Mouse (Mus musculus) Muller cell, postnatal 12 days (primary cell): Measurements from ENCODE around the gene Akr1b3.
"Not testable (repeated sequence)": the region's sequence is repeated elsewhere in the genome, so short reads cannot be mapped to it uniquely, and the experiment has no call there.

Experiments used
- DNase-seq: peaks from one replicate; pipeline ENCODE4 v3.0.0-alpha.2; 2015; ENCODE audit errors: inconsistent ontology term

The Akr1b3 gene

GRCm38 (mm10) chr6:34316854-34317771 lies at the start of gene Akr1b3:
Akr1b3 (minus strand) TSS chr6:34317478.
- peak; percentile 95 for DNase-seq

- DNase-seq: no peak
These were observed 47.2 kb upstream of the Akr1b3 start for GRCm38 (mm10) chr6:34364217-34365136.

- no peak for DNase-seq
These were observed 38.6 kb upstream of the Akr1b3 start for GRCm38 (mm10) chr6:34355841-34356240.

- no peak for DNase-seq
These were observed 38.1 kb upstream of the Akr1b3 start for GRCm38 (mm10) chr6:34355349-34355747.

GRCm38 (mm10) chr6:34354354-34355348 lies 37.4 kb upstream of the Akr1b3 start:
- no peak for DNase-seq

GRCm38 (mm10) chr6:34353658-34354353 lies 36.5 kb upstream of the Akr1b3 start, which contains the start of gene Akr1b8:
Akr1b8 (plus strand) TSS chr6:34354119.
- peak; percentile 45 for DNase-seq

- no peak for DNase-seq
These were observed 35.1 kb upstream of the Akr1b3 start for GRCm38 (mm10) chr6:34352401-34352800.

GRCm38 (mm10) chr6:34351481-34351880 lies 34.2 kb upstream of the Akr1b3 start:
- DNase-seq: not testable (repeated sequence)

GRCm38 (mm10) chr6:34350037-34350699 lies 32.9 kb upstream of the Akr1b3 start:
- no peak for DNase-seq

GRCm38 (mm10) chr6:34346096-34346898 lies 29.0 kb upstream of the Akr1b3 start:
- peak; percentile 58 for DNase-seq

GRCm38 (mm10) chr6:34344935-34345334 lies 27.7 kb upstream of the Akr1b3 start:
- DNase-seq: no peak

GRCm38 (mm10) chr6:34344135-34344850 lies 27.0 kb upstream of the Akr1b3 start:
- DNase-seq: no peak

- no peak for DNase-seq
These were observed 26.1 kb upstream of the Akr1b3 start for GRCm38 (mm10) chr6:34343426-34343825.

GRCm38 (mm10) chr6:34342476-34342875 lies 25.2 kb upstream of the Akr1b3 start:
- DNase-seq: no peak

- DNase-seq: no peak
These were observed 24.7 kb upstream of the Akr1b3 start for GRCm38 (mm10) chr6:34341991-34342390.

- DNase-seq: peak; percentile 42
These were observed 20.5 kb upstream of the Akr1b3 start for GRCm38 (mm10) chr6:34337799-34338198.

GRCm38 (mm10) chr6:34334673-34335072 lies 17.4 kb upstream of the Akr1b3 start:
- no peak for DNase-seq

- DNase-seq: not testable (repeated sequence)
These were observed 14.5 kb upstream of the Akr1b3 start for GRCm38 (mm10) chr6:34331804-34332203.
